Mouse (Mus musculus): ENCODE measurements around the gene Tnfaip8l1. TPM values are rescaled to one million over a fixed set of nuclear protein-coding genes. Genes with fewer than 3 reads are reported as not detected.

Tnfaip8l1 gene
- polyA plus RNA-seq, 1 experiment = 1.2 TPM

GRCm38 (mm10) chr17:56132661-56133060 is 29.6 kb upstream of the Tnfaip8l1 start:
- no peak for TF ChIP-seq GATA1 (IDR thresholded peaks at IDR 0.05; ENCODE audit: low read length)

- TF ChIP-seq GATA1 (IDR thresholded peaks at IDR 0.05; ENCODE audit: low read length) = no peak
Measured at GRCm38 (mm10) chr17:56133457-56134363, 28.6 kb upstream of the Tnfaip8l1 start.

- no peak for TF ChIP-seq GATA1 (IDR thresholded peaks at IDR 0.05; ENCODE audit: low read length)
Measured at GRCm38 (mm10) chr17:56134463-56134971, 27.8 kb upstream of the Tnfaip8l1 start.

GRCm38 (mm10) chr17:56136558-56136957 is 25.7 kb upstream of the Tnfaip8l1 start:
- no peak for TF ChIP-seq GATA1 (IDR thresholded peaks at IDR 0.05; ENCODE audit: low read length)

- no peak for TF ChIP-seq GATA1 (IDR thresholded peaks at IDR 0.05; ENCODE audit: low read length)
Measured at GRCm38 (mm10) chr17:56137839-56138613, 24.3 kb upstream of the Tnfaip8l1 start.

- TF ChIP-seq GATA1 (IDR thresholded peaks at IDR 0.05; ENCODE audit: low read length) = no peak
Measured at GRCm38 (mm10) chr17:56139355-56139754, 22.9 kb upstream of the Tnfaip8l1 start.

GRCm38 (mm10) chr17:56139858-56140595 is 22.2 kb upstream of the Tnfaip8l1 start, which contains the start of gene Sema6b:
Gene Sema6b, minus strand, starts transcription at chr17:56140343.
- no peak for TF ChIP-seq GATA1 (IDR thresholded peaks at IDR 0.05; ENCODE audit: low read length)

GRCm38 (mm10) chr17:56141702-56142605 is 20.3 kb upstream of the Tnfaip8l1 start:
- no peak for TF ChIP-seq GATA1 (IDR thresholded peaks at IDR 0.05; ENCODE audit: low read length)

GRCm38 (mm10) chr17:56144546-56144945 is 17.7 kb upstream of the Tnfaip8l1 start:
- TF ChIP-seq GATA1 (IDR thresholded peaks at IDR 0.05; ENCODE audit: low read length) = no peak

GRCm38 (mm10) chr17:56146131-56146530 is 16.1 kb upstream of the Tnfaip8l1 start:
- TF ChIP-seq GATA1 (IDR thresholded peaks at IDR 0.05; ENCODE audit: low read length) = no peak

- no peak for TF ChIP-seq GATA1 (IDR thresholded peaks at IDR 0.05; ENCODE audit: low read length)
Measured at GRCm38 (mm10) chr17:56147420-56147819, 14.9 kb upstream of the Tnfaip8l1 start.

- TF ChIP-seq GATA1 (IDR thresholded peaks at IDR 0.05; ENCODE audit: low read length) = no peak
Measured at GRCm38 (mm10) chr17:56148280-56148679, 14.0 kb upstream of the Tnfaip8l1 start.

GRCm38 (mm10) chr17:56148790-56149618 is 13.3 kb upstream of the Tnfaip8l1 start:
- TF ChIP-seq GATA1 (IDR thresholded peaks at IDR 0.05; ENCODE audit: low read length) = no peak
